In the genomic region with DNA sequence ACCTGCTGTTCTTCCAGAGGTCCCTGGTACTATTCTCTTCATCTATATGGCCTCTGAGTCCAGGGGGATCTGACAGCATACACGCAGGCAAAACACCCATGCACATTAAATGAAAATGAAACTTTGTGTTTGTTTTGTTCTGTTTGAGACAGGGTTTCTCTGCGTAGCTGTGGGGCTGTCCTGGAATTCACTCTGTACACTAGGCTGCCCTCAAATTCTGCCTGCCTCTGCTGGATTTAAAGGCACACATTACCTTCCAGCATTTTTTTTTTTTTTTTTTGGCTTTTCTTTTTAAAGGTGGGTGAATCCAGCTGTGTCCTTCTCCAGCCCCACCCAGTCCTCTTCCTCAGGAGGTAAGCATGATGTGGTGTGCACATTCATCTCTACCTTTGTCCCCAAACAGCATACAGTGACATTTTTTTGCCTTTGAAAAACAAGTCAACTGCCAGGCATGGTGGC, we compare ENCODE assay signal across 23 mouse cellular contexts. TPM values are rescaled to one million over a fixed set of nuclear protein-coding genes. Genes with fewer than 3 reads are reported as not detected.
A peak's percentile ranks its signal among the peaks of the same experiment; 100 is the strongest.
DNase-seq lines count a peak whose midpoint lies in the region; ATAC-seq and TF ChIP-seq lines count a peak whose summit lies in the region.
"Had no signal": no experiment of that assay in that cellular context is flagged by ENCODE, and none has a peak within 500 bp of the region (broad histone marks: within the 10 kb centered on the region; RNA-seq: fewer than 3 reads in every experiment).

No protein-coding gene starts in this region.

- H3K27me3 ChIP-seq in liver, embryonic 12.5 days (replicated peaks) = no peaks in the 10 kb centered on the region
- H3K27me3 ChIP-seq in liver, embryonic 11.5 days (replicated peaks; ENCODE audit: control insufficient read depth, insufficient read depth, low read length) = no peaks in the 10 kb centered on the region
- H3K27me3 ChIP-seq in ES-Bruce4 (ENCODE audit: control insufficient read depth, insufficient read depth, low read length, poor library complexity, severe bottlenecking) = no peaks in the 10 kb centered on the region
- H3K27me3 ChIP-seq in forebrain, embryonic 12.5 days = no peaks in the 10 kb centered on the region

- no peak for TF ChIP-seq POLR2A in ES-Bruce4 (IDR thresholded peaks at IDR 0.05; ENCODE audit: insufficient read depth, low read length)

- no peaks in the 10 kb centered on the region for H3K9me3 ChIP-seq in liver, embryonic 12.5 days (replicated peaks)
- H3K9me3 ChIP-seq in liver, embryonic 11.5 days (ENCODE audit: control insufficient read depth, low read length) = no peaks in the 10 kb centered on the region
- no peaks in the 10 kb centered on the region for H3K9me3 ChIP-seq in ES-Bruce4 (replicated peaks; ENCODE audit: control insufficient read depth, insufficient read depth, low read length, poor library complexity, severe bottlenecking)
- H3K9me3 ChIP-seq in forebrain, embryonic 12.5 days = no peaks in the 10 kb centered on the region
- H3K9me3 ChIP-seq: G1E; hindbrain, embryonic 10.5 days had no signal

- TF ChIP-seq CTCF in ES-Bruce4 (IDR thresholded peaks at IDR 0.05; ENCODE audit: low read depth, low read length) = no peak

- H3K4me1 ChIP-seq in liver, embryonic 12.5 days = peaks cover 21% of the 10 kb centered on the region
- peaks cover 12% of the 10 kb centered on the region for H3K4me1 ChIP-seq in liver, embryonic 11.5 days (replicated peaks; ENCODE audit: control insufficient read depth, insufficient read depth, low read length)
- no peaks in the 10 kb centered on the region for H3K4me1 ChIP-seq in ES-Bruce4 (ENCODE audit: control insufficient read depth, insufficient read depth, low read length)
- H3K4me1 ChIP-seq in forebrain, embryonic 12.5 days = peaks cover 9% of the 10 kb centered on the region

- no peak for ATAC-seq in liver, embryonic 12.5 days
- ATAC-seq in liver, embryonic 11.5 days (replicated peaks; ENCODE audit: low FRiP score) = no peak
- peak; percentile 57 for ATAC-seq in inflammation-experienced regulatory T-cells, adult 6 months
- no peak for ATAC-seq in forebrain, embryonic 12.5 days (ENCODE audit: low FRiP score)
- ATAC-seq: forebrain, embryonic 16.5 days had no signal

- no peak overlapping the region for H3K4me3 ChIP-seq in liver, embryonic 12.5 days
- no peak overlapping the region for H3K4me3 ChIP-seq in liver, embryonic 11.5 days (ENCODE audit: low read depth, low read length)
- no peak overlapping the region for H3K4me3 ChIP-seq in ES-Bruce4 (ENCODE audit: low read depth, low read length)
- H3K4me3 ChIP-seq in forebrain, embryonic 12.5 days (replicated peaks) = no peak overlapping the region
- H3K4me3 ChIP-seq: hindbrain, embryonic 10.5 days had no signal

- DNase-seq in liver, embryonic 11.5 days (ENCODE audit: low spot score) = no peak
- peak; percentile 27 for DNase-seq in CD4-positive helper T cell, adult 2 months (ENCODE audit: low read depth, low spot score)
- DNase-seq in spleen, postnatal 4 days (ENCODE audit: low spot score in 2 of 2) = no peak
- DNase-seq: cerebellum, postnatal 10 days; embryo, embryonic 11 days; gastrocnemius, postnatal 25 days; kidney, adult 2 months; kidney, postnatal 14 days; left cerebral cortex, postnatal 4 days; lung, postnatal 10 days; right cerebral cortex, postnatal 25 days; thymus, postnatal 36 days had no signal

- no peak for TF ChIP-seq EP300 in ES-Bruce4 (IDR thresholded peaks at IDR 0.05; ENCODE audit: insufficient read depth, low read depth, low read length)

- no peak overlapping the region for H3K9ac ChIP-seq in liver, embryonic 12.5 days
- no peak overlapping the region for H3K9ac ChIP-seq in liver, embryonic 11.5 days (ENCODE audit: low read depth, low read length)
- no peak overlapping the region for H3K9ac ChIP-seq in ES-Bruce4 (ENCODE audit: low read depth, poor library complexity, severe bottlenecking)
- H3K9ac ChIP-seq in forebrain, embryonic 12.5 days = no peak overlapping the region

- H3K27ac ChIP-seq in liver, embryonic 12.5 days = peak overlapping the region; percentile 96
- H3K27ac ChIP-seq in liver, embryonic 11.5 days (ENCODE audit: low read depth, low read length) = no peak overlapping the region
- H3K27ac ChIP-seq in ES-Bruce4 (ENCODE audit: insufficient read depth, low read length) = peak overlapping the region; percentile 0; the same call in 1 of the 2 replicates
- H3K27ac ChIP-seq in forebrain, embryonic 12.5 days = no peak overlapping the region
- H3K27ac ChIP-seq: hindbrain, embryonic 10.5 days; stomach, postnatal 0 days had no signal

- WGBS in liver, embryonic 12.5 days (ENCODE audit: insufficient replicate concordance) = 61% methylated on average over 2 of the region's 2 CpGs
- WGBS in liver, embryonic 11.5 days = 75% methylated on average over 2 of the region's 2 CpGs
- 82% methylated on average over 2 of the region's 2 CpGs for WGBS in forebrain, embryonic 12.5 days

- H3K4me2 ChIP-seq in liver, embryonic 12.5 days = no peak overlapping the region
- H3K4me2 ChIP-seq in liver, embryonic 11.5 days = no peak overlapping the region
- no peak overlapping the region for H3K4me2 ChIP-seq in forebrain, embryonic 12.5 days

- peaks cover 43% of the 10 kb centered on the region for H3K36me3 ChIP-seq in liver, embryonic 12.5 days
- H3K36me3 ChIP-seq in liver, embryonic 11.5 days (ENCODE audit: control insufficient read depth, insufficient read depth, low read length) = peaks cover 30% of the 10 kb centered on the region
- H3K36me3 ChIP-seq in ES-Bruce4 (ENCODE audit: control insufficient read depth, insufficient read depth, low read length, poor library complexity, severe bottlenecking) = peaks cover 30% of the 10 kb centered on the region
- peaks cover 43% of the 10 kb centered on the region for H3K36me3 ChIP-seq in forebrain, embryonic 12.5 days (replicated peaks)

RNA-seq across cellular contexts. Expression of gene Cd79a, which starts 5.0 kb away (rescaled TPM):
- 0.12 TPM in 1 of 2 replicates, not detected in the other for polyA plus RNA-seq in liver, embryonic 12.5 days (2016; fragmentation: Nextera tagmentation; extraction: Ambion mirVana)
- 0.12 TPM in 1 of 2 replicates, not detected in the other for polyA plus RNA-seq in liver, embryonic 11.5 days (2014; fragmentation: Nextera tagmentation; extraction: Ambion mirVana)
- 2.8 and 2.9 TPM in 2 replicates for polyA plus RNA-seq in ES-Bruce4 (2011; ENCODE audit: insufficient read depth, insufficient read length, low read depth, missing spikeins)
- polyA plus RNA-seq in inflammation-experienced regulatory T-cells, adult 6 months (2017; shearing (Covaris generic)) = 10 to 100 TPM in 2 of 3 experiments, 1 to 10 TPM in 1; 2.2 to 13.5 (median 10.8) TPM
- 0.22 TPM in 1 of 2 replicates, not detected in the other for polyA plus RNA-seq in forebrain, embryonic 12.5 days (2016; fragmentation: Nextera tagmentation; extraction: Ambion mirVana)

RNA-seq across cellular contexts. Expression of gene Rps19, which starts 8.0 kb away (rescaled TPM):
- 1,803 and 1,813 TPM in 2 replicates for polyA plus RNA-seq in liver, embryonic 12.5 days (2016; fragmentation: Nextera tagmentation; extraction: Ambion mirVana)
- 2,415 and 2,620 TPM in 2 replicates for polyA plus RNA-seq in liver, embryonic 11.5 days (2014; fragmentation: Nextera tagmentation; extraction: Ambion mirVana)
- 2,100 and 2,446 TPM in 2 replicates for polyA plus RNA-seq in ES-Bruce4 (2011; ENCODE audit: insufficient read depth, insufficient read length, low read depth, missing spikeins)
- polyA plus RNA-seq in inflammation-experienced regulatory T-cells, adult 6 months (2017; shearing (Covaris generic)) = over 10,000 TPM in 2 of 3 experiments, 1,000 to 10,000 TPM in 1; 7,402 to 12,964 (median 12,716) TPM
- polyA plus RNA-seq in forebrain, embryonic 12.5 days (2016; fragmentation: Nextera tagmentation; extraction: Ambion mirVana) = 1,399 and 1,518 TPM in 2 replicates

RNA-seq across cellular contexts. Expression of gene Arhgef1, which starts 10.6 kb away (rescaled TPM):
- 71.9 and 80.4 TPM in 2 replicates for polyA plus RNA-seq in liver, embryonic 12.5 days (2016; fragmentation: Nextera tagmentation; extraction: Ambion mirVana)
- polyA plus RNA-seq in liver, embryonic 11.5 days (2014; fragmentation: Nextera tagmentation; extraction: Ambion mirVana) = 98.6 and 103 TPM in 2 replicates
- 90.5 and 108 TPM in 2 replicates for polyA plus RNA-seq in ES-Bruce4 (2011; ENCODE audit: insufficient read depth, insufficient read length, low read depth, missing spikeins)
- polyA plus RNA-seq in inflammation-experienced regulatory T-cells, adult 6 months (2017; shearing (Covaris generic)) = 100 to 1,000 TPM; 112 to 198 (median 176) TPM
- 68.3 and 73.5 TPM in 2 replicates for polyA plus RNA-seq in forebrain, embryonic 12.5 days (2016; fragmentation: Nextera tagmentation; extraction: Ambion mirVana)

RNA-seq across cellular contexts. Expression of gene Dmrtc2, which starts 22.3 kb away (rescaled TPM):
- not detected in 2 replicates for polyA plus RNA-seq in liver, embryonic 12.5 days (2016; fragmentation: Nextera tagmentation; extraction: Ambion mirVana)
- polyA plus RNA-seq in liver, embryonic 11.5 days (2014; fragmentation: Nextera tagmentation; extraction: Ambion mirVana) = not detected in 2 replicates
- 0.75 and 1.1 TPM in 2 replicates for polyA plus RNA-seq in ES-Bruce4 (2011; ENCODE audit: insufficient read depth, insufficient read length, low read depth, missing spikeins)
- not detected for polyA plus RNA-seq in inflammation-experienced regulatory T-cells, adult 6 months (2017; shearing (Covaris generic))
- polyA plus RNA-seq in forebrain, embryonic 12.5 days (2016; fragmentation: Nextera tagmentation; extraction: Ambion mirVana) = 0.24 TPM in 1 of 2 replicates, not detected in the other
- polyA plus RNA-seq: embryonic facial prominence, embryonic 14.5 days; forebrain, embryonic 16.5 days; G1E; heart, embryonic 16.5 days; hindbrain, embryonic 10.5 days; kidney, adult 2 months; liver, adult 2 months; stomach, postnatal 0 days had no signal

RNA-seq across cellular contexts. Expression of gene Lypd4, which starts 22.4 kb away (rescaled TPM):
- not detected in 2 replicates for polyA plus RNA-seq in liver, embryonic 12.5 days (2016; fragmentation: Nextera tagmentation; extraction: Ambion mirVana)
- polyA plus RNA-seq in liver, embryonic 11.5 days (2014; fragmentation: Nextera tagmentation; extraction: Ambion mirVana) = not detected in 2 replicates
- not detected in 2 replicates for polyA plus RNA-seq in ES-Bruce4 (2011; ENCODE audit: insufficient read depth, insufficient read length, low read depth, missing spikeins)
- not detected for polyA plus RNA-seq in inflammation-experienced regulatory T-cells, adult 6 months (2017; shearing (Covaris generic))
- polyA plus RNA-seq in forebrain, embryonic 12.5 days (2016; fragmentation: Nextera tagmentation; extraction: Ambion mirVana) = not detected in 2 replicates
- polyA plus RNA-seq: embryonic facial prominence, embryonic 14.5 days; forebrain, embryonic 16.5 days; G1E; heart, embryonic 16.5 days; hindbrain, embryonic 10.5 days; liver, adult 2 months; stomach, postnatal 0 days had no signal

Comparison
In these comparisons a context has a peak if more than half of its experiments do, and no peak if none do; other contexts are left out.
1. H3K27ac ChIP-seq: peak in liver, embryonic 12.5 days (single experiment) and ES-Bruce4 (single experiment); none in liver, embryonic 11.5 days (single experiment) and forebrain, embryonic 12.5 days (single experiment).